Mouse (Mus musculus) heart, postnatal 36 days (tissue): ENCODE results near the gene Sprr2j-ps. TPM values are rescaled to one million over a fixed set of nuclear protein-coding genes. Genes with fewer than 3 reads are reported as not detected.

Experiments used
- DNase-seq, 2 experiments: peaks; one replicate each; pipeline ENCODE4 v3.0.0; 2021 to 2022
- intact Hi-C: fragments of 180-260 bp; cut with DNase I; formaldehyde crosslinking; loops from one replicate; pipeline ENCODE4 v1.15.1; 2025
- total RNA-seq, 2 experiments: library from RNA; stranded (reverse); gene quantifications; 2 replicates each; pipeline ENCODE4 v1.2.3; 2021

The Sprr2j-ps gene
- total RNA-seq = not detected

DNA sequence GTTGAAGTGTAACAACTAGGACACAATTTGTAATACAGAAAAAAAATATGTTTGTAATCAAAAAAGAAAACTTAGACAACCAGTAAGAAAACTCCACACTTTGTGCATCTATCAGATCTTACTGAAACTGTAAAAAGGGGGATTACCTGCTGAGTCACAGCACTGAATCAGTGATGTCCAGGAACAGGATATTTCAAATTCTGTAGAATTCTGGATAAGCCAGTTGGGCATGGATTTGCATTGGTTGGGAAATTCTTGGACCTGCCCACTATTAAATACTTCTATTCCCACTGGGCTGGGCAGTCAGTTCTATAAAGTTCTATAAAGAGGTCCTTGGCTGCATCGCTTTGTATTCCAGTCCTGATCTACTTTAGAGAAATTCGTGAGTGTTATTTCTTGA, at the start of gene Sprr2j-ps:
Sprr2j-ps (plus strand) TSS at position 301 of the 400 bp plus-strand sequence.
- intact Hi-C loops = no loop called here
- no peak for DNase-seq

DNA sequence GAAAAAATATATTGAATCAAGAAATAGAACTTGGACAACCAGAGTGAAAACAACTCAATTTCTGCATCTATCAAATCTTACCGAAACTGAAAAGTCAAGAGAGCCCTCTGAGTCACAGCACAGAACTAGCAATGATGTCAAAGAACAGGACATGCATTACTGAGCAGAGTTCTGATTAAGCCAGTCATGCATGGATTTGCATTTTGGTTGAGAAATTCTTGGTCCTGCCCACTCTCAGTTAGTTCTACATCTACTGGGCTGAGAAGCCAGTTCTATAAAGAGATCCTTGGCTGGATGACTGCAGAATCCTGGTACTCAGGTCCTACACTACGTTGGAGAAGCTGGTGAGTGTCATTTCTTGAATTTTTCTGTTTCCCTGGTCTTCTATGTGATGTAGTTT, 44.3 kb upstream of the Sprr2j-ps start:
- intact Hi-C loops = no loop called here
- DNase-seq = no peak

DNA sequence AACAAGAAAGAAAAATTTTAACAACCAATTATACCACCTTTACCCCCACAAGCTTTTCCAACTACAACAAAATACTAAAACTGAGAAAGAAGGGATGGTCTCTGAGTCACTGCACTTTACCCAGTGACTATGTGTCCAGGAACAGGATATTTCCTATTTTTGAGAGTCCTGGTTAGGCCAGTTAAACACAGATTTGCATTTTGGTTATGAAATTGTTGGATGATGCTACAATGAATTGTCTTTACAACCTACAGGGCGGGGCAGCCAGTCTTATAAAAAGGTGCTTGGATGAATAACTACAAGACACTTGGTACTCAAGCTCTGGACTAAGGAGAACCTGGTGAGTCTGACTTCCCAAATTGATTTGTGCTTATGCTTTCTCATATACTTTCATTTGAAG, 32.5 kb upstream of the Sprr2j-ps start, which contains the start of gene Sprr2h:
Sprr2h (plus strand) TSS at position 301 of the 400 bp plus-strand sequence.
- no peak for DNase-seq
- intact Hi-C loops = no loop called here

DNA sequence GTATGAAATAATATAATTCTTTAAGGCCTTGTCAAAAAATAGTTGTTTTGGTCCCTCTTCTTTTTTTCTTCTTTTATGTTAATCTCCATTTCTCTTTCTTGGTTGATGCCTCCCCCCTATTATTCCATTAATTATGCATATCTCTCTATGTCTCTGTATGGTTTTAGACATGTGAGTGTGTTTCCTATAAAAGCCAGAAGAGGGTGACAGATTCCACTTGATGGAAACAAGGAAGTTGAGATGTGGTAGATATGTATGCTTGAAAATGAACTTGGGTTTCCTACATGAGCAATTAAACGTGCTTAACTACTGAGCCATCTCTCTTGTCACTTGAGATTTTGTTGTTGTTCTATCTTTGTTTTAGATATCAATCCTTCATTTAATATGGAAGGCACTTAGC, 23.6 kb upstream of the Sprr2j-ps start:
- intact Hi-C loops = loop anchor here (2.0 kb wide), 1 partner anchor 116 kb away; no protein-coding TSS in a partner anchor
- DNase-seq = no peak

DNA sequence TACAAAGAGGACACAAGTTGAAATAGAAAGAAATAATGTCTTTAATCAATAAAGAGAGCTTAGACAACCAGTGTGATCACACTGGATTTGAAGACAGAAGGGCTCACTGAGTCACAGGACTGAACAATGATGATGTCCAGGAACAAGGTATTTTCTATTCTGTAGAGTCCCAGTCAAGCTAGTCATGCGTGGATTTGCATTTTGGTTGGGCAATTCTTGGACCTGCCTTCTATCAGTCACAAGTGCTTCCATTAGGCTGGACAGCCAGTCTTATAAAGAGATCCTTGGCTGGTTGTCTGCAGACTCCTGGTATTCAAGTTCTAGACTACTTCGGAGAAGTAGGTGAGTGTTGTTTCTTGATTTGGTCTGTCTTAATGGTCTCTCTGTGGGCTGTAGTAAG, 10.2 kb upstream of the Sprr2j-ps start, which contains the start of gene Sprr2i:
Sprr2i (plus strand) TSS at position 301 of the 400 bp plus-strand sequence.
- no peak for DNase-seq
- intact Hi-C loops = no loop called here

DNA sequence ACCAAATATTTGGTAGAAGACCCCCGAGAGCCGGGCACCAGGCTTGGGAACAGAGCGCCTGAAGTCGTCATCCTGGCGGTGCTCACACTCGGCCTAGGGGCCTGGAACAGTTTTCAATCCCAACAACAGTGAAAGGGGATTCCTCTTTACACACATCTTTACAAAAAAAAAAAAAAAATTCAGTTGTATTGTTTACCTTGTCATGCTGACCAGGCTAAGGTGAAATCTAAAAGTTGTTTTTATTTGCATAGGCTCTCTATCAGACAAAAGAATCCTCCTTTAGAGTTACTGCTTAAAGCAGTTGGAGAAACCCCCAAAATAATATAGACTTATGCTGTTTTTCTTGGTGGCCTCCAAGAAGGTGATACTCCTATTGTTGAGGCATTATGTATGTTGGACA, 11.4 kb downstream of the Sprr2j-ps start, which contains the start of gene Gm9774:
Gm9774 (minus strand) TSS at position 101 of the 400 bp plus-strand sequence.
- DNase-seq = no peak
- intact Hi-C loops = no loop called here

DNA sequence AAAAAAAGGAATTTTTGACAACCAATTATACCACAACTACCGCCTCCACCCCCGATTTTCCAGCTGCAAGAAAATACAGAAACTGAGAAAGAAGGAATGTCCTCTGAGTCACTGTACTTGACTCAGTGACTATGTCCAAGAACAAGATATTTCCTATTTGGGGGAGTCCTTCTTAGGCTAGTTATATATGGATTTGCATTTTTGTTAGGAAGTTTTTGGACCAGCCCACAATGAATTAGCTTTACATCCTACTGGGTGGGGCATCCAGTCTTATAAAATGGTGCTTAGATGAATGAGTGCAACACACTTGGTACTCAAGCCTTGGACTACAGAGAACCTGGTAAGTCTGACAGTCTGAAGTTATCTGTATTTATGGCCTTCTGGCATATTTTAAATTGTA, 14.4 kb downstream of the Sprr2j-ps start, which contains the start of gene Sprr2k:
Sprr2k (plus strand) TSS at position 301 of the 400 bp plus-strand sequence.
- DNase-seq = no peak
- intact Hi-C loops = no loop called here

DNA sequence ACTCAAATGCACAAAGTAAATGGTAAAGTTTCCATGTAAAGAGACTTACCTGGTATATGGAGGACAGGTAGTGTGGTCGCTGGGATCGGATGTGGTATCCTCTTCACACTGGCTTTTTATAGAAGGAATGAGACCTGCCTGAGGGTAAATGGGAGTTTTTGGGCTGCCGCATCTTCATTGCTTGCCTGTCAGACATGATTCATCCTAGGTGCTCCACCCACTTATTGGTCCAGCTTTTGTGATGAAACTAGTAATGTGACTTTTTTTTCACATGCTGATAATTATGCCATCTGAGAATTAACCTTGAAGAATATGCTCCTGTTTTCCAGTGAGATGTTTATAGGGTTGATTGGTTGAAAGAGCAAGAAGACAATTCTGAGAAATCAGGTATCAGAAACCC, 20.8 kb downstream of the Sprr2j-ps start, which contains the start of gene Sprr1b:
Sprr1b (minus strand) TSS at position 101 of the 400 bp plus-strand sequence.
- no peak for DNase-seq
- intact Hi-C loops = no loop called here

DNA sequence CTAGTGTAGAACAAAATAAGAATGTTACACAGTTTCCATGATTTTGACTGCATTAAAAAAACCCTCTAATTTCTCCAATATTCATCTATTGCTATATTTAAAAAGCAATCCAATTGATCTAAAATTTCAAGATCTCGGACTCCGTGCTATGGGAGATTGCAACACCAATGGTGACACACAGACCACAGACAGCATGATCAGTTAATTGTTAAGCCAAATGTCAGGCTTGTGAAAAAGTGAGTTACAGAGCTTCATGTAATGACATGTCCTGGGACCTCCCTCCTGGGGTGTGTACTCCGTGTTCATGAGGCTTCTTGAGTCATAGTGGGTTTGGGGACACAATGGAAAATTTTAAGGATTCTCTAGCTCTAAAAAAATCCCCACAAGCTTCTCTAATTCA, 22.3 kb downstream of the Sprr2j-ps start:
- intact Hi-C loops = no loop called here
- no peak for DNase-seq

DNA sequence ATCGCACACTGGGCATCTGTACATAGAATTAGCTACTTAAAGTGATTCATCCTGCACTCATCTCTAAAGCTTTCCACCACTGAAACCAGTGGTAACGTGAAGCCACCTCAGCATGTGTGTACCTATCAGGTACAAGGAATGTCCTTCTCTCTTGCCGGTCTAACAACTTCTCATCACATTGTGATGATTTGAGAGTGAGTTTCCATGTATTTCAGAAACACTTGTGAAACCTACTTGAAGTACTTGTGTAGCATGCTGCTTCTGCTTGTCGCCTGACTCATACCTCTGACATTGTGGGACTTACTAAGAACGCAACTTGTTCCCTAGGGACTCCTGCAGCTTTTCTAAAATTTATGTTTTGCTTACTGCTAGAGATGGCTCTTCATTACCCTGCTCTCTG, 37.3 kb downstream of the Sprr2j-ps start:
- no peak for DNase-seq
- intact Hi-C loops = no loop called here

DNA sequence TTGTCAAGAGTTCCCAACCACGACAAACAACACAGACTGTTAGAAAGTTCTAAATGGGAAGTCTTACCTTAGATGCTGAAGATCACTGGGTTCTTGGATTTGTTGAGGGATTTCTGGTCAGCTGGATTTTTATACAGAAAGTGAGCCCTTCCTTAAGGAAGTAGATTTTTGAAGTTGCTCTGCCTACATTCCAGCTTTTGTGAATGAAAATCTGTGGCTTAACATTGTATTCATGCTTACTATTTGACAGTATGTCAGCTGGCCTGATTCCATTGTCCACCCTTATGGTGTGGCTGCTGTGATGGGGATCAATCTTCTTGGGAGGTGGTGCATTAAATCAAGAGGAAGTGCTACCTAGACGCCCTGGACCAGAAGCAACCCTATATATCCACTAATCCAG, 40.7 kb downstream of the Sprr2j-ps start, which contains the start of gene Sprr3:
Sprr3 (minus strand) TSS at position 101 of the 400 bp plus-strand sequence.
- intact Hi-C loops = no loop called here
- DNase-seq = no peak

DNA sequence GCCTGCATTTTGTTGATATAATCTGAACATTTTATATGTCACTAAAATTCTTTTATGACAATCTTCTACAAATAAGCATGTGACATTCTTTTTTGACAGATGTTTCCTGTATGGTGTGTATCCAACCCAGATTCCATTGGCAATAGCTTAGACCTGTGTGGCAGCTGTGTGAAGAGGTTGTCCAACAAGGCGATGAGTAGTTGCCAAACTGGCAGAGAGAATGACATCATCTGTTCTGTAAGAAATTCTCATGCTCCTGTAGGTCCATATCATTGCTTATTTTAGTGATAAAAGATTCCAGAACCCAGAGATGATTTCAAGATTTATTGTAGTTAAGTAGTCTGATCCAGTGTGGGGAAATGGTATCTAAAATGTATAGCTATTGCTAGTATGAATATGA, 48.7 kb downstream of the Sprr2j-ps start:
- no peak for DNase-seq
- intact Hi-C loops = no loop called here

DNA sequence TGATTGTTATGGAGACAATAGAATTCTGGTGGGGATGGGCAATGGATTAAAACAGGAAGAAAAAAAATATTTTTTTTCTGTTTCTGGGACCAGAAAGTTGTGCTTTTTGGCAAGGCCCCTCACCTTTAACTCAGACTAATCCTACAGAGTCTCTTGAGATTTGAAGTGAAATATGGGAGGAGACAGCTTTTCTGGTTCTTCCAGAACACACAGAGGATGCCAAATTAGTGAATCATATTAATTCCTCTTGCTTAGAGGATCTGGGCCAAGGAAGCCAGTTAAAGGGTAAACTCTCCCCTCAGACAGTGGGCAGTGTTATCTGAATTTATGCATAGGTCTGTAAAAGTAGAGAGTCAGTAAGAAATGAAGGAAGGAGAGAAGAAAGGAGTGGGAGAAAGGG, 49.5 kb downstream of the Sprr2j-ps start:
- no peak for DNase-seq
- intact Hi-C loops = no loop called here

Other genes starting within 250 kb of the Sprr2j-ps start
- not detected for gene Sprr2a1, start 202.3 kb upstream of the Sprr2j-ps start, total RNA-seq
- under 1 TPM; 0.38 to 0.58 TPM for gene Sprr2a2, start 202.2 kb upstream of the Sprr2j-ps start, total RNA-seq
- gene Sprr2a3, start 132.7 kb upstream of the Sprr2j-ps start, total RNA-seq = not detected
- not detected for gene Sprr2b, start 101.5 kb upstream of the Sprr2j-ps start, total RNA-seq
- gene Sprr2d, start 78.9 kb upstream of the Sprr2j-ps start, total RNA-seq = not detected
- gene Sprr2e, start 65.9 kb upstream of the Sprr2j-ps start, total RNA-seq = not detected
- gene Sprr2f, start 52.9 kb upstream of the Sprr2j-ps start, total RNA-seq = not detected
- not detected for gene Sprr2h, start 32.4 kb upstream of the Sprr2j-ps start, total RNA-seq
- not detected for gene Sprr2i, start 10.1 kb upstream of the Sprr2j-ps start, total RNA-seq
- 1 to 10 TPM; 1.2 to 3.3 TPM for gene Gm9774, start 11.3 kb downstream of the Sprr2j-ps start, total RNA-seq
- gene Sprr2k, start 14.5 kb downstream of the Sprr2j-ps start, total RNA-seq = not detected
- gene Sprr1b, start 20.7 kb downstream of the Sprr2j-ps start, total RNA-seq = not detected
- not detected for gene Sprr3, start 40.6 kb downstream of the Sprr2j-ps start, total RNA-seq
- not detected for gene Sprr1a, start 67.8 kb downstream of the Sprr2j-ps start, total RNA-seq
- not detected for gene Sprr4, start 82.4 kb downstream of the Sprr2j-ps start, total RNA-seq
- not detected for gene 2310046K23Rik, start 116.4 kb downstream of the Sprr2j-ps start, total RNA-seq
- not detected for gene Ivl, start 155.7 kb downstream of the Sprr2j-ps start, total RNA-seq
- not detected for gene Smcp, start 170.9 kb downstream of the Sprr2j-ps start, total RNA-seq
- not detected for gene 2210017I01Rik, start 189.4 kb downstream of the Sprr2j-ps start, total RNA-seq
- not detected for gene Lce6a, start 203.6 kb downstream of the Sprr2j-ps start, total RNA-seq
- not detected for gene Lce1a1, start 230.2 kb downstream of the Sprr2j-ps start, total RNA-seq
- gene Lce1b, start 238.8 kb downstream of the Sprr2j-ps start, total RNA-seq = not detected